Mouse (Mus musculus) thymus, adult 2 months (tissue): ENCODE measurements around the gene Cox6b1. TPM values are rescaled to one million over a fixed set of nuclear protein-coding genes. Genes with fewer than 3 reads are reported as not detected.

Source experiments
- DNase-seq: peaks from one replicate; pipeline ENCODE4 v3.0.0; 2021
- H3K27ac ChIP-seq: fragments of 200-500 bp; 2 replicates; pipeline ENCODE4 v1.5.1; 2012; ENCODE audit warnings: low read length, control low read depth; ENCODE audit not compliant: control insufficient read depth, insufficient read depth
- H3K27me3 ChIP-seq: fragments of 200-500 bp; 2 replicates; pipeline ENCODE4 v1.6.1; 2012; ENCODE audit warnings: mild to moderate bottlenecking, low read length, moderate library complexity, mixed read lengths; ENCODE audit not compliant: control insufficient read depth, insufficient read depth
- H3K36me3 ChIP-seq: fragments of 200-500 bp; 2 replicates; pipeline ENCODE4 v1.6.1; 2012; ENCODE audit warnings: mild to moderate bottlenecking, low read length, moderate library complexity; ENCODE audit not compliant: control insufficient read depth, insufficient read depth
- H3K4me1 ChIP-seq: fragments of 200-500 bp; replicated peaks from 2 replicates; pipeline ENCODE4 v1.6.1; 2012; ENCODE audit warnings: low read length; ENCODE audit not compliant: control insufficient read depth, insufficient read depth
- H3K4me3 ChIP-seq: fragments of 200-500 bp; 2 replicates; pipeline ENCODE4 v1.5.1; 2012; ENCODE audit warnings: mild to moderate bottlenecking, low read length, control low read depth, moderate library complexity; ENCODE audit not compliant: control insufficient read depth, insufficient read depth
- CTCF ChIP-seq: fragments of 200-500 bp; IDR thresholded peaks from 2 replicates; pipeline ENCODE4 v1.5.1; 2012; ENCODE audit warnings: mild to moderate bottlenecking, control low read depth, low read length, moderate library complexity, borderline replicate concordance; ENCODE audit not compliant: control insufficient read depth, poor library complexity, insufficient read depth; ENCODE audit errors: extremely low read depth
- POLR2A ChIP-seq: fragments of 200-500 bp; IDR thresholded peaks from 2 replicates; pipeline ENCODE4 v1.6.1; 2012; ENCODE audit warnings: mild to moderate bottlenecking, low read length, control low read depth, moderate library complexity; ENCODE audit not compliant: control insufficient read depth, poor library complexity, insufficient read depth; ENCODE audit errors: extremely low read depth
- WGBS: fragments of 180-500 bp; shearing (Covaris S2); methylation state at CpG from one replicate; pipeline ENCODE4 v1.1.7; 2018; 5-methylcytosine and 5-hydroxymethylcytosine counted together
- polyA plus RNA-seq: library from polyadenylated mRNA; depleted of rRNA; stranded (reverse); fragments of >200 nt; gene quantifications from 2 replicates; pipeline ENCODE4 v1.2.3, GENCODE M21; 2012

The Cox6b1 gene
- polyA plus RNA-seq, 1 experiment = 388 TPM

DNA sequence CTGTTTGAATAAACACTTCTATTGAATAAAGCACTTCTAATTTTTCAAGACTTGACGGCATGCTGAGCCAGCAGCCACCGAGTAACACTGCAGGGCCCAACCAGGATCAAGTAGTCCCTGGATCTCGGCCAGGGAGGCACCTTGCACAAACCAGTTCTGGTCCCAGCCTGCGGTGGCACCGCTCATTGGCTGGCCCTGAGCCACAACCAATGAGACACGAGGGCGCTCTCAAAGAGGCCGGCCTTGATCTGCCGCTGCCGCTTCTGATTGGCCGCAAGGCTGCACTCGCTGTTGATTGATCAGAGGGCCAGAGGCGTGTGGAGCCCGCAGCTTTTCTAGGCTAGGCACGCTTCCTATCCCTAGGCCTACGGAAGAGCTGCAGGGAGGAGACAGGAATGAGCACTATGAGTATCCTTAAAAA lies 26.0 kb downstream of the Cox6b1 start:
- H3K4me1 ChIP-seq = no peaks in the 10 kb centered on the region
- no peak overlapping the region for H3K27ac ChIP-seq
- no peak for TF ChIP-seq CTCF
- TF ChIP-seq POLR2A = no peak
- peak; percentile 59 for DNase-seq
- 7% methylated on average over 16 of the region's 16 CpGs for WGBS
- H3K4me3 ChIP-seq = no peak overlapping the region
- H3K36me3 ChIP-seq = no peaks in the 10 kb centered on the region
- no peaks in the 10 kb centered on the region for H3K27me3 ChIP-seq

DNA sequence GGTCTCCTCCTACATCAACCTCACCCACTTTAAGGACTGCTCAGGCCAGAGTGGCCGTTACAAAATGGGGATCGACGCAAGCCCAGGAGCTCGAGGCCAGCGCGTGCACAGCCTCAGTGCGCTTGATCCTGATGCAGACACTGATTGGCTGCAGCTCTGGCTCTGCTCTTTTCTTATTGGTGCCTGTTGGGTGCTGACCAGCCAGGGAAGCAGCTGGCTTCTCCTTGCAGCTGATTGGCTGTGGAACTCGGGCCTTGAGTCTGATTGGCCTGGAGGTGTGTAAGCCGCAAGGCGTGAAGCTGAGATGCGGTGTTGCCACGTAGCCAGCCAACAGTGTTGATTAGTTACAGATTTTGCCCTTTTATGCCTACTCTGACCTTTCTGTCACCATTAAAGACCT lies 27.2 kb downstream of the Cox6b1 start, which contains the start of gene Zbtb32:
TSS of gene Zbtb32 (minus strand) at position 124 of the 400 bp plus-strand sequence.
- 97% methylated on average over 12 of the region's 12 CpGs for WGBS
- no peak for DNase-seq
- no peak for TF ChIP-seq CTCF
- no peak for TF ChIP-seq POLR2A
- no peaks in the 10 kb centered on the region for H3K27me3 ChIP-seq
- H3K27ac ChIP-seq = no peak within 1 kb of the TSS
- no peaks in the 10 kb centered on the region for H3K36me3 ChIP-seq
- H3K4me1 ChIP-seq = no peaks in the 10 kb centered on the region
- H3K4me3 ChIP-seq = no peak within 1 kb of the TSS

- no peak for DNase-seq
- WGBS = 88% methylated on average over 5 of the region's 5 CpGs
- no peaks in the 10 kb centered on the region for H3K36me3 ChIP-seq
- no peak overlapping the region for H3K4me3 ChIP-seq
- no peaks in the 10 kb centered on the region for H3K27me3 ChIP-seq
- H3K4me1 ChIP-seq = no peaks in the 10 kb centered on the region
- no peak for TF ChIP-seq POLR2A
- TF ChIP-seq CTCF = no peak
- H3K27ac ChIP-seq = no peak overlapping the region
Observed at GRCm38 (mm10) chr7:30596811-30597210, 29.1 kb downstream of the Cox6b1 start.

DNA sequence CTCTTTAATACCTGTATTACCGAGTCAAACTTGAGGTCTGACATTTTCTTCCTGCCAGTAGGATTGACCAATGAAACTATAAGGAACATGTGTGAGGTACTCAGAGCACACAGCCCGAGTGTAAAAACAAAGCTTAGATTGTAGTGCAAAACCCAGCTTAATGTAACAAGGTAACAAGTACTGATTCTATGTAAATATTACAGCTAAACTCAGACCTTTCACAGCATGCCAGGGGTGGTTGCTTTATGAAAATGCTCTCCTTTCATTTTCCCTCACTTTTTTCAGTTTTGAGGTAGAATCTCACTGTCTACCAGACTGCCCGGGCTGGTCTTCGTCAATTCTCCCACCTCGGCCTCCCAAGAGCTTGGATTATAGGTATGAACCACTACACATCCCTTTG lies 29.9 kb downstream of the Cox6b1 start:
- TF ChIP-seq POLR2A = no peak
- no peak for TF ChIP-seq CTCF
- Histone ChIP-seq H3K27me3 (no peaks in the 10 kb centered on the region), H3K36me3 (no peaks in the 10 kb centered on the region), H3K4me1 (no peaks in the 10 kb centered on the region), H3K27ac (no peak overlapping the region), H3K4me3 (no peak overlapping the region)
- 81% methylated on average over 5 of the region's 5 CpGs for WGBS
- DNase-seq = no peak

GRCm38 (mm10) chr7:30594510-30595024 lies 31.4 kb downstream of the Cox6b1 start:
- no peak overlapping the region for H3K27ac ChIP-seq

DNA sequence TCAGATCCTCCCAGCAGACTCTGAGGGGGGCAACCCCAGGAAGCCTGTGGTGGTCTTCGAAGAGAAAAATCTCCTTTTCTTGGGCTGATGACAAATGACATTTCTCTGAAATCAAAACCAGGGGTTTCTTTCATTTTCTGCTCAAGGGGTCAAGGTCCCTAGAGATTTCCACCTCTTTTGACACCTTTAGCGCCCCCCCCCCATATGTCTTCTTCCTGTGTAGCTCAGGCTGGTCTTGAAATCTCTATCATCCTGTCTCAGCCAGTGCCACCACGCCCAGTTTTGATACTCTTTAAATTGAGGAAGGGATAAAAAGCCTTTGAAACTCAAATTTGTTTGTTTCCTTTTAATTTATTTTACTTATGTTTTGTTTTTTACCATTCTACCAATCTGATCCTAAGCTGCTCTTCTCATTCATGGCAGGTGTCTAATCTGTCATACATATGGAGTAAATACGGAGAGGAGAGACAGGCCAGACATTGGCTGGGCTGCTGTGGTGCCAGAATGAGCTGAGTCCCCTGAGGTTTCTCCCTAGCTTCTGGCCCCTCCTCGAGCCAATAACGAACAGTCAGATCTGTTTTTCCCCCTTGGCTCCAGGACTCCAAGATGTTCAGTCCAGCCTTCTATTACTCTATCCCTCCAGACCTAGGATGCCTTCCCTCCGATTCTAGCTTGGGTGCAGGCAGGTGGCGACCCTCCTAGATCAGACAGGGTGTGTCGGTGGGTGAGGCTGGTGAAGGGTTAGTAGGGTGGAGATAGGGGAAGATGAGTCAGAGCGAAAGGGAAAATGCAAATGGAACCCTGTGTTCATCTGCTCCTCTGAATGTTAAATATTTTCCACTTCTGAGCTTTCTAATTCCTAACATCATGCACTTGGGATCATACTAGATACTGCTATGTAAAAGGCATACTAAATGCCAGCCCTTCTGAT lies 32.1 kb downstream of the Cox6b1 start:
- Histone ChIP-seq H3K4me3 (no peak overlapping the region), H3K27me3 (no peaks in the 10 kb centered on the region), H3K4me1 (0 out of 2 replicates have a peak, but pooled peaks cover 4% of the 10 kb centered on the region), H3K36me3 (no peaks in the 10 kb centered on the region), H3K27ac (no peak overlapping the region)
- WGBS = 85% methylated on average over 10 of the region's 10 CpGs
- no peak for TF ChIP-seq POLR2A
- TF ChIP-seq CTCF = no peak
- no peak for DNase-seq

More at GRCm38 (mm10) chr7:30594510-30595024, 31.4 kb downstream of the Cox6b1 start:
- whole genome bisulfite sequencing = 55% methylated on average over 4 of the region's 4 CpGs
- no peaks in the 10 kb centered on the region for H3K27me3 ChIP-seq
- H3K36me3 ChIP-seq = no peaks in the 10 kb centered on the region
- TF ChIP-seq POLR2A (no peak), CTCF (no peak)
- no peak overlapping the region for H3K4me3 ChIP-seq
- H3K4me1 ChIP-seq = 0 out of 2 replicates have a peak, but pooled peaks cover 3% of the 10 kb centered on the region
- DNase-seq = no peak
